Mouse (Mus musculus) kidney, embryonic 16.5 days (tissue): Measurements from ENCODE around the gene Sptlc2. TPM values are rescaled to one million over a fixed set of nuclear protein-coding genes. Genes with fewer than 3 reads are reported as not detected.
"Not testable (repeated sequence)": the region's sequence is repeated elsewhere in the genome, so short reads cannot be mapped to it uniquely, and the experiment has no call there.

Source experiments
- ATAC-seq: fragments of 200-750 bp; cut with Nextera tagmentation; 2 replicates; pipeline ENCODE4 v1.8.0; 2017; ENCODE audit warnings: moderate TSS enrichment; ENCODE audit not compliant: low FRiP score, low TSS enrichment
- H3K27ac ChIP-seq: fragments of 300-500 bp; sonication (generic); 2 replicates; pipeline ENCODE4 v1.5.1; 2014; ENCODE audit warnings: low read length
- H3K27me3 ChIP-seq: fragments of 300-500 bp; sonication (generic); 2 replicates; pipeline ENCODE4 v1.6.1; 2014; ENCODE audit warnings: low read length, control low read depth, mixed read lengths; ENCODE audit not compliant: insufficient read depth
- H3K36me3 ChIP-seq: fragments of 300-500 bp; sonication (generic); 2 replicates; pipeline ENCODE4 v1.6.1; 2014; ENCODE audit warnings: low read length, control low read depth, mixed read lengths; ENCODE audit not compliant: insufficient read depth
- H3K4me1 ChIP-seq: fragments of 300-500 bp; sonication (generic); 2 replicates; pipeline ENCODE4 v1.6.1; 2014; ENCODE audit warnings: low read length, control low read depth, mixed read lengths; ENCODE audit not compliant: insufficient read depth
- H3K4me2 ChIP-seq: fragments of 300-500 bp; sonication (generic); replicated peaks from 2 replicates; pipeline ENCODE4 v1.6.1; 2014; ENCODE audit warnings: low read depth, low read length
- H3K4me3 ChIP-seq: fragments of 300-500 bp; sonication (generic); 2 replicates; pipeline ENCODE4 v1.5.1; 2014; ENCODE audit warnings: mild to moderate bottlenecking, low read length
- H3K9ac ChIP-seq: fragments of 300-500 bp; sonication (generic); replicated peaks from 2 replicates; pipeline ENCODE4 v1.6.1; 2014; ENCODE audit warnings: low read length
- H3K9me3 ChIP-seq: fragments of 300-500 bp; sonication (generic); 2 replicates; pipeline ENCODE4 v1.6.1; 2016; ENCODE audit warnings: low read length, control low read depth
- WGBS: fragments of 180-500 bp; shearing (Covaris S2); extraction: QIAGEN DNeasy Blood & Tissue Kit; methylation state at CpG from one replicate; pipeline ENCODE4 v1.1.7; 2014; 5-methylcytosine and 5-hydroxymethylcytosine counted together
- polyA plus RNA-seq: library from polyadenylated mRNA; unstranded; fragments of >200 nt; fragmentation: Nextera tagmentation; extraction: Ambion mirVana; gene quantifications from 2 replicates; pipeline ENCODE4 v1.2.1, GENCODE M21; 2015

The Sptlc2 gene
- polyA plus RNA-seq, 1 experiment from 2014 or later: 84.9 TPM

DNA sequence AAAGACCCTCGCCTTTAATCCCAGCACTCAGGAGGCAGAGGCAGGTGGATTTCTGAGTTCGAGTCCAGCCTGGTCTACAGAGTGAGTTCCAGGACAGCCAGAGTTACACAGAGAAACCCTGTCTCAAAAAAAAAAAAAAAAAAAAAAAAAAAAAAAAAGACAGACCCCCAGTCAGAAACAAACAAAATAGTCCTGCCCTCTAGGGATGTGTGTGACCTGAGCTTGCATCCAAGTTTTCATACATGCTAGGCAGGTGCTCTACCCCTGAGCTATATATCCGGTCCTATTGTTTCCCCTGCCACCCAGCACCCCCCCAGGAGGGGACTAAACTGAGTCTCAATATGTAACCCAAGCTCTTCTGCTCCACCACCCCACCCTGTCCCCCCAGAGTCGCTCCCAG, 110.9 kb downstream of the Sptlc2 start:
- not testable (repeated sequence) for H3K27ac ChIP-seq, H3K27me3 ChIP-seq, H3K4me2 ChIP-seq, H3K9ac ChIP-seq, ATAC-seq, H3K4me3 ChIP-seq, H3K9me3 ChIP-seq
- WGBS: 90% methylated on average over 4 of the region's 4 CpGs
- Histone ChIP-seq H3K4me1 (peaks cover 19% of the 10 kb centered on the region), H3K36me3 (peaks cover 38% of the 10 kb centered on the region)

DNA sequence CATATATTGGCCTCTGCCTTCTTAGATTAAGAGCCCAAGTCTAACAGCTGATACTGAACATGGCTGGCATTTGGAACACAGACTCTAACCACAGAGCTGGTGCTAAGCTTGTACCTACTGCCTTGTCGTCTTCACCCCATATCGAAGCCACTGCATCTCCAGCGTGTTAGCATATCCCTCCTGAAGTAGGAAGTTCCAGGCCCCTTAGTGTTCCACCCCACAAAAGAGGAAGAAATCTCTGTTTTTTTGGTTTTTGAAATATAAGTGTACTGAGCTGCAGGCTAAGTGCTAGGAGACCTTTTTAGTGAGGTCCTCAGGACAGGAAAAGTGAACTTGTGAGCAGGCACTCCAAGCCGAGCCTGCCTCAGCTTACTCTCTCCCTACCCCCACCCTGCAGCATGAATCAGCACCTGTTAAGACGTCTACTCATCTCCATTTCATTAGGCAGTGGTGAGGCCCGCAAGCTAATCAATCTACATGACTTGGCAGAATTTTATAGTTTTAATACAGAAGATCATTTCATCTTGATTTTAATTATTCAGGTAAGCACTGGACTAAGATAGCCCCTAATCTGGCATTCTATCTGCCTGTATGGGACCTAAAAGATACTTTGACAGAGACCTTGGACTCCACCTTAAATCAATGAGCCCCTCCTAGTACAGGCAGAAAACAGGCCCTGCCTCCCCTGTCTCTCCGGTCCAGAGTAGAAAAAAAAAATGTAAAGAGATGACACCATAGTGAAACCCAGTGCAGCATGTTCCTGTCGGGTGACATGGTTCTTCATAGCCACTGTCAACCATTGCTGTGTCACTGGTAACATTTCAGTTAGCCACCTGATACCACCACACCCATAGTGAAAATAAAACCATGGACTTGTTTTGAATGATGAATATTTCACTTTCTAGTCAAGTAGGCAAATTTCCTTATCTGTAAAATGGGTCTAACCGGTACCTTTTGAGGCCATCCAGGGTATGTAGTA, 113.0 kb downstream of the Sptlc2 start:
- H3K4me1 ChIP-seq: peaks cover 19% of the 10 kb centered on the region
- 92% methylated on average over 9 of the region's 9 CpGs for WGBS
- H3K9me3 ChIP-seq: no peaks in the 10 kb centered on the region
- H3K27me3 ChIP-seq: no peaks in the 10 kb centered on the region
- no peak overlapping the region for H3K9ac ChIP-seq
- H3K27ac ChIP-seq: no peak overlapping the region
- H3K36me3 ChIP-seq: peaks cover 58% of the 10 kb centered on the region
- H3K4me2 ChIP-seq: no peak overlapping the region
- H3K4me3 ChIP-seq: no peak overlapping the region
- no peak for ATAC-seq

DNA sequence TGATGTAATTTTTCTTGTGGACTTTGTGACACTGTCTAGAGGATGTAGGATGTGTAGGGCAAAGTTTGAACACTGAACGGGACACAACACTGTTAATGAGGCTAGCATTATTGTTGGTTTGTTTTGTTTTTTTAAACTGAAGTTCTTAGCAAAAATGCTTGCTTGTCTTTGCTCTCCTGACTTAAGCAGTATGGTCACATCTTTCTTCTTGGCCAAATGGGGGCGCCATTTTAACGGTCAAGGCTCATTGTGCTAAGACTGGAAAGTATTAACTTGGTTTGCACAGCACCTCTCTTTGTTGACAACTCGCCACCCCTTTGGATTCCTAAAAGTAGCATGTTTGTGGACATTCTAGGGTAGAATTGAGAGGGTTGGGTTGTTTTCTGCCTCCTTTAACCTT, 120.5 kb downstream of the Sptlc2 start:
- no peak for ATAC-seq
- peaks cover 14% of the 10 kb centered on the region for H3K4me1 ChIP-seq
- peak overlapping the region; percentile 73 for H3K4me2 ChIP-seq
- peak overlapping the region; percentile 35 for H3K9ac ChIP-seq
- WGBS: 26% methylated on average over 4 of the region's 4 CpGs
- H3K27me3 ChIP-seq: no peaks in the 10 kb centered on the region
- no peak overlapping the region for H3K27ac ChIP-seq
- peaks cover 48% of the 10 kb centered on the region for H3K36me3 ChIP-seq
- H3K9me3 ChIP-seq: no peaks in the 10 kb centered on the region
- peak overlapping the region; percentile 88 for H3K4me3 ChIP-seq

DNA sequence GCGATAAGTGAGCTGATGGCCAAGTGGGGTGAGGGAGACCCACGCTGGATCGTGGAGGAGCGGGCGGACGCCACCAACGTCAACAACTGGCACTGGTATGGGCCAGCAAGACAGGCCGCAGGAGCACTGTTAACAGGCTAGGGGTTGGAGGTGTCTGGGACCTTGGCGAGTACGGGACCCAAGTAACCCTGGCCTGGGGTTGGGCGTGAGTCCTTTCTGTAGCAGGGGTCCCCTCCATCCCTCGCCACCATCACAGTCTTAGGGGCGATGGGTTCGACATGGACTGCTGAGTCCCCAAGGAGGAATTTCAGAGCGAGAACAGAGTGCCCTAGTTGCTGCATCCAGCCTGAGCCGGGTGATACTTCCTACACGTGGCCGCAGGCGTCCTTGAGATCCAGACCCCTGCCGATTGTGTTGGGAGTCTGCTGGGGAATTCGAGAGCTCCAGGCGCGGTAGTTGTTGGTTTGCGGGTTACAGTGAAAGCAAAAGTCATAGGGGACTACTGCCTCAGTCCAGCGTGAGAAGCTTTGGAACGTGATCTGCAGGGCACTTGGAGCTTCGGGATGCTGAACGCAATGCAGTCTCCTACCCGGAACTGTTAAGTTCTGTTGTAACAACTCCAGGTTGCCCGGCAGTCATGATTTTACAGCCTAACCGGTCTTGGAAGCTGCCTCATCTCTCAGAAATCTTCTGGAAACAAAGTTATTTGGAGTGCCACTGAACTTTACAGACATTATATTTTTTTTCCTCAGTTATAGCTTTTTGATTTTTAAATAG, 121.1 kb downstream of the Sptlc2 start:
- H3K4me1 ChIP-seq: peaks cover 14% of the 10 kb centered on the region
- H3K9me3 ChIP-seq: no peaks in the 10 kb centered on the region
- peak overlapping the region; percentile 73 for H3K4me2 ChIP-seq
- peak overlapping the region; percentile 88 for H3K27ac ChIP-seq
- H3K27me3 ChIP-seq: no peaks in the 10 kb centered on the region
- WGBS: under 1% methylated on average over 31 of the region's 31 CpGs
- H3K4me3 ChIP-seq: peak overlapping the region; percentile 88
- ATAC-seq: peak; percentile 75
- peaks cover 46% of the 10 kb centered on the region for H3K36me3 ChIP-seq
- peak overlapping the region; percentile 88 for H3K9ac ChIP-seq

DNA sequence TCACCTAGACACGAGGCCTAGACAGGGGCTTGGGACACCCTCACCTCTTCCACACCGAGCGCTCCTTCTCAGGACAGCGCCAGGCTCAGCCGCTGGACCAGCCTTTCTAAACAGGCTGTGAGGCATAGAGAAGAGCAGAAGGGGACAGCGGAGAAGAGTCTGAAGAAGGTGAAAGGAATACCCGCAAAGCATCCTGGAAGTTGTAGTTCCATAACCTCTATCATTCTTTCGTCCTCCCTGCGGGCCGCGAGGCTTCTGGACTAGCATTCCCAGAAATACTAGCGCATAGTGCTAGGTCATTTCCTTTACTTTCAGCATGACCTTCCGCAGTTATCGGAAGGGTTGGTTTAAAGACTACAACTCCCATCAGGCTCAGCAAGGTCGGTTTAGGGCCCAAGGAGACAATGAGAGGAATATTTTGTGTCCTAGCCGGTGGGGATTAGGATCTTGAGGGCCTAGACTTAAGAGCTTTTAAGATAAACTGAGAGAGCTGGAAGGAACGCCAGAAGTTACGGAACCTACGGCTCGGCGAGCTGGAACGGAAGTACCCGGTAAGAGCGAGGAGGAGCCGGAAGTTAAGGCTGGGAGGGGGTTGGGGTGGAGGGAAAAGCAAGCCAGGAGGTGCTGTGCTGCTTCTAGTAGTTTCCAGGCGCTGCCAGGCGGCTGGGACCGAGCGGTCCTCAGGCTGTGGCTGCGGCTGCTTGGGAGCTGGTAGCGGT, 121.9 kb downstream of the Sptlc2 start, which contains the start of the genes Vipas39 and Ahsa1:
TSS of gene Vipas39 (minus strand) at position 149 of the 719 bp plus-strand sequence.
TSS of gene Ahsa1 (plus strand) at position 372 of the 719 bp plus-strand sequence.
- peak within 1 kb of the TSS; percentile 87 for H3K4me2 ChIP-seq
- H3K9me3 ChIP-seq: no peaks in the 10 kb centered on the region
- peak; percentile 97 for ATAC-seq
- peak within 1 kb of the TSS; percentile 88 for H3K27ac ChIP-seq
- under 1% methylated on average over 31 of the region's 31 CpGs for WGBS
- H3K27me3 ChIP-seq: no peaks in the 10 kb centered on the region
- H3K4me3 ChIP-seq: peak within 1 kb of the TSS; percentile 88
- peak within 1 kb of the TSS; percentile 94 for H3K9ac ChIP-seq
- H3K36me3 ChIP-seq: peaks cover 46% of the 10 kb centered on the region
- H3K4me1 ChIP-seq: peaks cover 14% of the 10 kb centered on the region

DNA sequence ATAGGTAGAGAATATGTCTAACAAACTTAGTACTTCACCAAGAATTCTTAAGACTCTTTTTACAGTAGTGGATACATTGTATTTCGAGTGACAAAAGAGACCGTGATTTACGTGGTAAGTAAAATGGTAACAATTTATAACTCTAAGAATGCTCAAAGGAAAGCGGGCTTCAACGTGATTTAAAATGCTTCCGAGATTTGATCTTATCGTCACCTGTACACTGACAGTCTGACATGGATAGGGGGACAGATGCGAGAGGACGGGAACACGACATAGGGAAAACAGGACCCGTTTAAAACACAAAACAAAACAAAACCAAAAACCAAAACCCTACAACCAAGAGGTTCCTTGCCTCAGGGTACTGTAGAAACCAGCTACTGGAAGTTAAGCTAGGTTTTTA, 122.7 kb downstream of the Sptlc2 start:
- Histone ChIP-seq H3K27me3 (no peaks in the 10 kb centered on the region), H3K4me2 (peak overlapping the region; percentile 87), H3K36me3 (peaks cover 45% of the 10 kb centered on the region), H3K4me1 (peaks cover 14% of the 10 kb centered on the region), H3K27ac (peak overlapping the region; percentile 84), H3K9ac (peak overlapping the region; percentile 94), H3K9me3 (no peaks in the 10 kb centered on the region), H3K4me3 (peak overlapping the region; percentile 88)
- 12% methylated on average over 11 of the region's 11 CpGs for WGBS
- no peak for ATAC-seq

DNA sequence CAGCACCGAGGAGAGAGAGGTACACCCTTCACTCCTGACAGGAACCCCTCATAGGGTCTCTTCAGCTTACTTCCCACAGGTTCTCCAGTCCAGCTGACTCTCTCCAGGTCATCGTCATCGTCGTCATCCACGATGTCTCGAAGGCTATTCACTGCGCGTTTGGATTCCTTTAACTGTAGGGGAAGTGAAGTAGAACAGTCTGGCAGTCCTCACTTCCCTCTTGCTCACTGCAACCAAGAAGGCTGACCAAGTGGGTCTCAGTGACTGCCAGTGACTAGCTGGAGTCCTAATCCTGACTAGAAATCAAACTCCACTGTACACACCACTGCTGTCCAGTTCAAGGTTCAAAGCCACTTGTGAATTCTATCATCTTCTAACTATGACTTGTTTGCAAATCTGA, 127.6 kb downstream of the Sptlc2 start:
- WGBS: 96% methylated on average over 8 of the region's 8 CpGs

DNA sequence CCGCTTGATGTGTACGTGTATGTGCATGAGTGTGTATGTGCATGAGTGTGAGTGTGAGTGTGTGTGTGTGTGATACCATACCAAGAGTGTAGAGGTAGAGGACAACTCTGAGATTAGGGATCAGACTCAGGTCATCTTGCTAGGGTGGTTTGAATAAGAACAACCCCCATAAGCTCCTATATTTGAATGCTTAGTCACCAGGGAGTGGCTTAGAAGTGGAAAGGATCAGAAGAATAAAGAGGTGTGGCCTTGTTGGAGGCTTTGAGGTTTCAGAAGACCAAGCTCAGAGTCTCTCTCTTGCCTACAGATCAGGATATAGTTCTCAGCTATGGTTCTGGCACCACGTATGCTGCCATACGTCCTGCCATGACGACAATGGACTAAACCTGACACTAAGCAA, 131.5 kb downstream of the Sptlc2 start:
- Histone ChIP-seq H3K36me3 (peaks cover 68% of the 10 kb centered on the region), H3K4me3 (no peak overlapping the region), H3K4me2 (no peak overlapping the region), H3K4me1 (no peaks in the 10 kb centered on the region), H3K27me3 (no peaks in the 10 kb centered on the region), H3K9me3 (no peaks in the 10 kb centered on the region), H3K9ac (no peak overlapping the region), H3K27ac (no peak overlapping the region)
- ATAC-seq: no peak
- over 99% methylated on average over 5 of the region's 5 CpGs for WGBS

More for the DNA sequence above, 127.6 kb downstream of the Sptlc2 start:
- no peaks in the 10 kb centered on the region for H3K9me3 ChIP-seq
- H3K27ac ChIP-seq: no peak overlapping the region
- no peak overlapping the region for H3K4me2 ChIP-seq
- no peak for ATAC-seq
- H3K36me3 ChIP-seq: peaks cover 57% of the 10 kb centered on the region
- no peak overlapping the region for H3K9ac ChIP-seq
- peaks cover 4% of the 10 kb centered on the region; the same call in 1 of the 2 replicates for H3K4me1 ChIP-seq
- H3K27me3 ChIP-seq: no peaks in the 10 kb centered on the region
- no peak overlapping the region for H3K4me3 ChIP-seq
